Mouse (Mus musculus) liver, embryonic 14.5 days (tissue): ENCODE data around the gene Midn. TPM values are rescaled to one million over a fixed set of nuclear protein-coding genes. Genes with fewer than 3 reads are reported as not detected.

Source experiments
- ATAC-seq: fragments of 200-750 bp; cut with Nextera tagmentation; 2 replicates; pipeline ENCODE4 v1.8.0; 2017; ENCODE audit warnings: moderate number of reproducible peaks, mild to moderate bottlenecking, moderate library complexity; ENCODE audit not compliant: insufficient read depth
- DNase-seq, 3 experiments: peaks; one replicate each; pipeline ENCODE4 v3.0.0-alpha.2; 2012 to 2013; ENCODE audit warnings: low read depth in 3 of 3, low spot score in 3 of 3
- H3K27ac ChIP-seq: fragments of 300-500 bp; sonication (generic); 2 replicates; pipeline ENCODE4 v1.5.1; 2014; ENCODE audit warnings: moderate library complexity, mild to moderate bottlenecking, control low read depth, inconsistent platforms
- H3K27me3 ChIP-seq: fragments of 300-500 bp; sonication (generic); 2 replicates; pipeline ENCODE4 v1.6.1; 2014; ENCODE audit warnings: mild to moderate bottlenecking, low read length, moderate library complexity; ENCODE audit not compliant: control insufficient read depth, insufficient read depth
- H3K36me3 ChIP-seq: fragments of 300-500 bp; sonication (generic); replicated peaks from 2 replicates; pipeline ENCODE4 v1.6.1; 2014; ENCODE audit warnings: low read depth; ENCODE audit not compliant: control insufficient read depth, insufficient read depth
- H3K4me1 ChIP-seq, 2 experiments: fragments of 200-500 bp in 1 of 2; fragments of 300-500 bp in 1 of 2; sonication (generic) in 1 of 2; replicated peaks; 2 replicates each; pipeline ENCODE4 v1.6.1; 2012 to 2014; ENCODE audit warnings: antibody characterized with exemption in 1 of 2, inconsistent platforms in 1 of 2, low read length in 1 of 2; ENCODE audit not compliant: control insufficient read depth in 2 of 2, insufficient read depth in 2 of 2
- H3K4me2 ChIP-seq: fragments of 300-500 bp; sonication (generic); 2 replicates; pipeline ENCODE4 v1.6.1; 2014; ENCODE audit warnings: low read depth, mild to moderate bottlenecking, control low read depth, moderate library complexity
- H3K4me3 ChIP-seq, 2 experiments: fragments of 200-500 bp in 1 of 2; fragments of 300-500 bp in 1 of 2; sonication (generic) in 1 of 2; 2 replicates each; pipeline ENCODE4 v1.5.1; 2012 to 2014; ENCODE audit warnings: low read depth in 2 of 2, low read length in 2 of 2, mild to moderate bottlenecking in 2 of 2, control low read depth in 1 of 2, inconsistent platforms in 1 of 2, moderate library complexity in 1 of 2; ENCODE audit not compliant: insufficient read depth in 1 of 2
- H3K9ac ChIP-seq: fragments of 300-500 bp; sonication (generic); replicated peaks from 2 replicates; pipeline ENCODE4 v1.6.1; 2014; ENCODE audit warnings: mild to moderate bottlenecking, control low read depth, moderate library complexity
- H3K9me3 ChIP-seq: fragments of 300-500 bp; sonication (generic); 2 replicates; pipeline ENCODE4 v1.6.1; 2016; ENCODE audit warnings: low read length, mixed read lengths; ENCODE audit not compliant: control insufficient read depth
- CTCF ChIP-seq: IDR thresholded peaks from 2 replicates; pipeline ENCODE4 v1.5.1; 2016; ENCODE audit warnings: antibody characterized with exemption, low read depth, control low read depth
- EP300 ChIP-seq: IDR thresholded peaks from 2 replicates; pipeline ENCODE4 v1.6.1; 2016; ENCODE audit warnings: antibody characterized with exemption, low read depth
- WGBS: fragments of 180-500 bp; shearing (Covaris S2); extraction: QIAGEN DNeasy Blood & Tissue Kit; methylation state at CpG from one replicate; pipeline ENCODE4 v1.1.7; 2014; ENCODE audit not compliant: insufficient replicate concordance; 5-methylcytosine and 5-hydroxymethylcytosine counted together
- polyA plus RNA-seq, 2 experiments: library from polyadenylated mRNA; depleted of rRNA in 1 of 2; stranded (reverse) in 1 of 2; unstranded in 1 of 2; fragments of >200 nt; fragmentation: Nextera tagmentation in 1 of 2; extraction: Ambion mirVana in 1 of 2; gene quantifications; 2 replicates each; pipeline versions ENCODE4 v1.2.1 to v1.2.3; 2012 to 2014

The Midn gene
- polyA plus RNA-seq, 2 experiments, result 5.1 to 9.1 TPM

- H3K36me3 ChIP-seq, result no peaks in the 10 kb centered on the region
- H3K9me3 ChIP-seq, result no peaks in the 10 kb centered on the region
- peak in 2 of 3 experiments; percentile 65 for DNase-seq
- WGBS, result 46% methylated on average over 2 of the region's 2 CpGs
- no peaks in the 10 kb centered on the region for H3K27me3 ChIP-seq
- H3K4me3 ChIP-seq, result peak overlapping the region in 1 of 2 experiments; percentile 85; a peak in 2 of 4 replicates
- H3K9ac ChIP-seq, result peak overlapping the region; percentile 92
- peak; percentile 71 for ATAC-seq
- H3K4me1 ChIP-seq, result peaks cover 33 to 44% of the 10 kb centered on the region in 2 experiments
- H3K27ac ChIP-seq, result peak overlapping the region; percentile 92
- TF ChIP-seq CTCF (no peak), EP300 (peak; percentile 64)
- peak overlapping the region; percentile 82 for H3K4me2 ChIP-seq
Measured at GRCm38 (mm10) chr10:80103032-80103431, 45.0 kb upstream of the Midn start.

GRCm38 (mm10) chr10:80104181-80104580 lies 43.9 kb upstream of the Midn start:
- 68% methylated on average over 3 of the region's 3 CpGs for WGBS
- TF ChIP-seq EP300 (no peak), CTCF (no peak)
- Histone ChIP-seq H3K27ac (no peak overlapping the region), H3K27me3 (no peaks in the 10 kb centered on the region), H3K36me3 (no peaks in the 10 kb centered on the region), H3K9me3 (no peaks in the 10 kb centered on the region), H3K4me2 (no peak overlapping the region), H3K9ac (no peak overlapping the region), H3K4me1 (peaks cover 21 to 33% of the 10 kb centered on the region in 2 experiments), H3K4me3 (no peak overlapping the region)
- ATAC-seq (no peak), DNase-seq (no peak)

- H3K36me3 ChIP-seq, result no peaks in the 10 kb centered on the region
- no peak within 1 kb of the TSS for H3K9ac ChIP-seq
Measured at GRCm38 (mm10) chr10:80105460-80105859, 42.6 kb upstream of the Midn start, which contains the start of gene Sbno2. TSS of gene Sbno2 (minus strand) at chr10:80105571.

GRCm38 (mm10) chr10:80105926-80106325 lies 42.1 kb upstream of the Midn start:
- Histone ChIP-seq H3K4me2 (no peak overlapping the region), H3K27me3 (no peaks in the 10 kb centered on the region), H3K9ac (no peak overlapping the region), H3K36me3 (no peaks in the 10 kb centered on the region), H3K27ac (no peak overlapping the region), H3K9me3 (no peaks in the 10 kb centered on the region), H3K4me3 (no peak overlapping the region), H3K4me1 (peaks cover 17 to 18% of the 10 kb centered on the region in 2 experiments)
- TF ChIP-seq CTCF (no peak), EP300 (no peak)
- DNase-seq (no peak), ATAC-seq (no peak)
- 61% methylated on average over 5 of the region's 5 CpGs for WGBS

More at GRCm38 (mm10) chr10:80105460-80105859, 42.6 kb upstream of the Midn start, which contains the start of gene Sbno2:
- TF ChIP-seq EP300, result no peak
- TF ChIP-seq CTCF, result no peak
- peaks cover 20 to 22% of the 10 kb centered on the region in 2 experiments for H3K4me1 ChIP-seq
- no peak within 1 kb of the TSS for H3K4me3 ChIP-seq
- H3K4me2 ChIP-seq, result no peak within 1 kb of the TSS
- H3K27me3 ChIP-seq, result no peaks in the 10 kb centered on the region
- ATAC-seq, result no peak
- no peak for DNase-seq
- no peaks in the 10 kb centered on the region for H3K9me3 ChIP-seq
- no peak within 1 kb of the TSS for H3K27ac ChIP-seq
- 45% methylated on average over 5 of the region's 5 CpGs for WGBS

- 75% methylated on average over 6 of the region's 6 CpGs for WGBS
- H3K9me3 ChIP-seq, result no peaks in the 10 kb centered on the region
- no peaks in the 10 kb centered on the region for H3K36me3 ChIP-seq
- H3K4me1 ChIP-seq, result peaks cover 8 to 9% of the 10 kb centered on the region in 2 experiments
- H3K9ac ChIP-seq, result no peak overlapping the region
- no peak overlapping the region for H3K4me3 ChIP-seq
- no peak for DNase-seq
- no peaks in the 10 kb centered on the region for H3K27me3 ChIP-seq
- TF ChIP-seq CTCF (no peak), EP300 (no peak)
- no peak overlapping the region for H3K27ac ChIP-seq
- H3K4me2 ChIP-seq, result no peak overlapping the region
- no peak for ATAC-seq
Measured at GRCm38 (mm10) chr10:80107678-80108077, 40.4 kb upstream of the Midn start.
